Mouse (Mus musculus): ENCODE data around the gene Gm36210. TPM values are rescaled to one million over a fixed set of nuclear protein-coding genes. Genes with fewer than 3 reads are reported as not detected.

The Gm36210 gene
- total RNA-seq, 4 experiments from 2014 or later, result 0.29 to 0.77 (median 0.39) TPM

- peak in 1 of 2 experiments; percentile 60 for DNase-seq (ENCODE audit: low spot score in 2 of 2)
Observed at GRCm38 (mm10) chr7:4923586-4924364, 17.5 kb upstream of the Gm36210 start.

- DNase-seq (ENCODE audit: low spot score in 2 of 2), result peak; percentile 74 to 79
Observed at GRCm38 (mm10) chr7:4922931-4923565, 16.7 kb upstream of the Gm36210 start.

GRCm38 (mm10) chr7:4922508-4922907, 16.2 kb upstream of the Gm36210 start:
- peak; percentile 89 to 92 for DNase-seq (ENCODE audit: low spot score in 2 of 2)

GRCm38 (mm10) chr7:4921824-4922482, 15.6 kb upstream of the Gm36210 start, which contains the start of gene Nat14:
Nat14 (plus strand) TSS chr7:4922028.
- no peak for DNase-seq (ENCODE audit: low spot score in 2 of 2)

GRCm38 (mm10) chr7:4920976-4921823, 14.9 kb upstream of the Gm36210 start:
- no peak for DNase-seq (ENCODE audit: low spot score in 2 of 2)

GRCm38 (mm10) chr7:4920496-4920895, 14.2 kb upstream of the Gm36210 start:
- no peak for DNase-seq (ENCODE audit: low spot score in 2 of 2)

GRCm38 (mm10) chr7:4919971-4920370, 13.7 kb upstream of the Gm36210 start:
- no peak for DNase-seq (ENCODE audit: low spot score in 2 of 2)

GRCm38 (mm10) chr7:4919096-4919495, 12.8 kb upstream of the Gm36210 start:
- DNase-seq (ENCODE audit: low spot score in 2 of 2), result no peak

- no peak for DNase-seq (ENCODE audit: low spot score in 2 of 2)
Observed at GRCm38 (mm10) chr7:4918681-4919080, 12.4 kb upstream of the Gm36210 start.

- DNase-seq (ENCODE audit: low spot score in 2 of 2), result no peak
Observed at GRCm38 (mm10) chr7:4917494-4917893, 11.2 kb upstream of the Gm36210 start.

- DNase-seq (ENCODE audit: low spot score in 2 of 2), result peak in 1 of 2 experiments; percentile 42
Observed at GRCm38 (mm10) chr7:4915669-4916416, 9.5 kb upstream of the Gm36210 start.

- DNase-seq (ENCODE audit: low spot score in 2 of 2), result peak; percentile 88 to 93
Observed at GRCm38 (mm10) chr7:4915007-4915665, 8.8 kb upstream of the Gm36210 start, which contains the start of gene Zfp628. Zfp628 (plus strand) TSS chr7:4915217.

- DNase-seq (ENCODE audit: low spot score in 2 of 2), result no peak
Observed at GRCm38 (mm10) chr7:4912248-4912647, 5.9 kb upstream of the Gm36210 start.

- no peak for DNase-seq (ENCODE audit: low spot score in 2 of 2)
Observed at GRCm38 (mm10) chr7:4911561-4911960, 5.2 kb upstream of the Gm36210 start.

GRCm38 (mm10) chr7:4902404-4902803, 3.9 kb downstream of the Gm36210 start:
- DNase-seq (ENCODE audit: low spot score in 2 of 2), result no peak

- no peak for DNase-seq (ENCODE audit: low spot score in 2 of 2)
Observed at GRCm38 (mm10) chr7:4901171-4901570, 5.1 kb downstream of the Gm36210 start.

- DNase-seq (ENCODE audit: low spot score in 2 of 2), result no peak
Observed at GRCm38 (mm10) chr7:4900523-4900851, 5.8 kb downstream of the Gm36210 start.

GRCm38 (mm10) chr7:4899649-4900522, 6.4 kb downstream of the Gm36210 start:
- DNase-seq (ENCODE audit: low spot score in 2 of 2), result no peak

All from layer of hippocampus, adult 8-10 months (tissue).